Mouse (Mus musculus): Measurements from ENCODE around the gene Lrrc51. TPM values are rescaled to one million over a fixed set of nuclear protein-coding genes. Genes with fewer than 3 reads are reported as not detected.
A peak's percentile ranks its signal among the peaks of the same experiment; 100 is the strongest.

Lrrc51 gene
- 6.0 TPM for polyA plus RNA-seq (2021)

- POLR2A ChIA-PET = no interaction called here
- in situ Hi-C loops (cut with MboI; ENCODE audit: low pct_unique_long_range_greater_than_20kb) = no loop called here
- H3K27me3 ChIP-seq = no peaks in the 10 kb centered on the region
- ATAC-seq (peak; percentile 99), DNase-seq (ENCODE audit: low read depth, low spot score) (peak; percentile 95)
- CTCF ChIA-PET = interaction anchor here (1.0 to 2.2 kb wide), 2 partner anchors 15 to 255 kb away, joined by 3 to 7 read pairs; no protein-coding TSS in a partner anchor
- no peak for TF ChIP-seq CTCF (IDR thresholded peaks at IDR 0.05)
Observed at GRCm38 (mm10) chr7:101933751-101934240, at the start of gene Lrrc51, which contains the start of gene Numa1. Lrrc51 (minus strand) TSS chr7:101933895. Numa1 (plus strand) TSS chr7:101934111.

- POLR2A ChIA-PET = interaction anchor here (1.2 to 1.3 kb wide), 2 partner anchors 13 to 14 kb away, joined by 3 read pairs; no protein-coding TSS in a partner anchor
- DNase-seq (ENCODE audit: low read depth, low spot score) (no peak), ATAC-seq (no peak)
- no peaks in the 10 kb centered on the region for H3K27me3 ChIP-seq
- no peak for TF ChIP-seq CTCF (IDR thresholded peaks at IDR 0.05)
- CTCF ChIA-PET = interaction anchor here (0.7 to 3.2 kb wide), 2 partner anchors 12 to 16 kb away, joined by 3 to 12 read pairs; no protein-coding TSS in a partner anchor
- in situ Hi-C loops (cut with MboI; ENCODE audit: low pct_unique_long_range_greater_than_20kb) = no loop called here
Observed at GRCm38 (mm10) chr7:101982735-101983134, 49.0 kb upstream of the Lrrc51 start.

- H3K27me3 ChIP-seq = no peaks in the 10 kb centered on the region
- in situ Hi-C loops (cut with MboI; ENCODE audit: low pct_unique_long_range_greater_than_20kb) = no loop called here
- ChIA-PET POLR2A (interaction anchor here (1.2 to 1.3 kb wide), 2 partner anchors 58 to 88 kb away, joined by 3 read pairs; no protein-coding TSS in a partner anchor), CTCF (interaction anchor here (1.0 kb wide), 1 partner anchor 24 kb away, joined by 4 read pairs; no protein-coding TSS in a partner anchor)
- TF ChIP-seq CTCF (IDR thresholded peaks at IDR 0.05) = no peak
- ATAC-seq (no peak), DNase-seq (ENCODE audit: low read depth, low spot score) (no peak)
Observed at GRCm38 (mm10) chr7:101974505-101974904, 40.8 kb upstream of the Lrrc51 start.

GRCm38 (mm10) chr7:101973730-101974129, 40.0 kb upstream of the Lrrc51 start:
- ChIA-PET POLR2A (interaction anchor here (1.3 kb wide), 1 partner anchor 58 kb away, joined by 3 read pairs; no protein-coding TSS in a partner anchor), CTCF (no interaction called here)
- in situ Hi-C loops (cut with MboI; ENCODE audit: low pct_unique_long_range_greater_than_20kb) = no loop called here
- no peak for TF ChIP-seq CTCF (IDR thresholded peaks at IDR 0.05)
- ATAC-seq (no peak), DNase-seq (ENCODE audit: low read depth, low spot score) (no peak)
- H3K27me3 ChIP-seq = no peaks in the 10 kb centered on the region

GRCm38 (mm10) chr7:101971721-101972120, 38.0 kb upstream of the Lrrc51 start:
- TF ChIP-seq CTCF (IDR thresholded peaks at IDR 0.05) = no peak
- ATAC-seq (peak; percentile 5), DNase-seq (ENCODE audit: low read depth, low spot score) (no peak)
- POLR2A ChIA-PET = interaction anchor here (1.2 kb wide), 1 partner anchor 27 kb away, joined by 3 read pairs; no protein-coding TSS in a partner anchor
- no peaks in the 10 kb centered on the region for H3K27me3 ChIP-seq
- in situ Hi-C loops (cut with MboI; ENCODE audit: low pct_unique_long_range_greater_than_20kb) = no loop called here
- CTCF ChIA-PET = no interaction called here

GRCm38 (mm10) chr7:101970821-101971461, 37.2 kb upstream of the Lrrc51 start:
- ChIA-PET CTCF (no interaction called here), POLR2A (interaction anchor here (0.9 to 1.5 kb wide), 3 partner anchors 9 to 41 kb away, joined by 3 read pairs; no protein-coding TSS in a partner anchor)
- in situ Hi-C loops (cut with MboI; ENCODE audit: low pct_unique_long_range_greater_than_20kb) = no loop called here
- ATAC-seq (peak; percentile 13), DNase-seq (ENCODE audit: low read depth, low spot score) (peak; percentile 31)
- no peak for TF ChIP-seq CTCF (IDR thresholded peaks at IDR 0.05)
- no peaks in the 10 kb centered on the region for H3K27me3 ChIP-seq

GRCm38 (mm10) chr7:101970429-101970775, 36.7 kb upstream of the Lrrc51 start:
- ChIA-PET CTCF (interaction anchor here (0.7 kb wide), 1 partner anchor 11 kb away, joined by 3 read pairs; no protein-coding TSS in a partner anchor), POLR2A (interaction anchor here (0.9 to 1.5 kb wide), 3 partner anchors 9 to 40 kb away, joined by 3 read pairs; no protein-coding TSS in a partner anchor)
- DNase-seq (ENCODE audit: low read depth, low spot score) (peak; percentile 73), ATAC-seq (peak; percentile 37)
- TF ChIP-seq CTCF (IDR thresholded peaks at IDR 0.05) = no peak
- no peaks in the 10 kb centered on the region for H3K27me3 ChIP-seq
- in situ Hi-C loops (cut with MboI; ENCODE audit: low pct_unique_long_range_greater_than_20kb) = no loop called here

GRCm38 (mm10) chr7:101969694-101970428, 36.2 kb upstream of the Lrrc51 start:
- no peaks in the 10 kb centered on the region for H3K27me3 ChIP-seq
- ChIA-PET CTCF (interaction anchor here (0.7 to 1.1 kb wide), 2 partner anchors 12 to 41 kb away, joined by 3 read pairs; no protein-coding TSS in a partner anchor), POLR2A (interaction anchor here (1.0 to 1.5 kb wide), 2 partner anchors 40 to 52 kb away, joined by 3 read pairs; no protein-coding TSS in a partner anchor)
- DNase-seq (ENCODE audit: low read depth, low spot score) = peak; percentile 43
- ATAC-seq = peak; percentile 67
- in situ Hi-C loops (cut with MboI; ENCODE audit: low pct_unique_long_range_greater_than_20kb) = no loop called here
- TF ChIP-seq CTCF (IDR thresholded peaks at IDR 0.05) = no peak

GRCm38 (mm10) chr7:101968751-101969150, 35.1 kb upstream of the Lrrc51 start:
- TF ChIP-seq CTCF (IDR thresholded peaks at IDR 0.05) = no peak
- ATAC-seq = no peak
- no peak for DNase-seq (ENCODE audit: low read depth, low spot score)
- POLR2A ChIA-PET = interaction anchor here (0.6 to 1.0 kb wide), 2 partner anchors 27 to 51 kb away, joined by 3 to 4 read pairs; no protein-coding TSS in a partner anchor
- in situ Hi-C loops (cut with MboI; ENCODE audit: low pct_unique_long_range_greater_than_20kb) = no loop called here
- H3K27me3 ChIP-seq = no peaks in the 10 kb centered on the region
- CTCF ChIA-PET = interaction anchor here (0.8 to 1.6 kb wide), 6 partner anchors 11 to 64 kb away, joined by 3 to 9 read pairs (median 4); no protein-coding TSS in a partner anchor

- ChIA-PET POLR2A (interaction anchor here (0.6 kb wide), 1 partner anchor 37 kb away, joined by 4 read pairs; no protein-coding TSS in a partner anchor), CTCF (no interaction called here)
- no peaks in the 10 kb centered on the region for H3K27me3 ChIP-seq
- ATAC-seq (no peak), DNase-seq (ENCODE audit: low read depth, low spot score) (no peak)
- TF ChIP-seq CTCF (IDR thresholded peaks at IDR 0.05) = no peak
- in situ Hi-C loops (cut with MboI; ENCODE audit: low pct_unique_long_range_greater_than_20kb) = no loop called here
Observed at GRCm38 (mm10) chr7:101967256-101967655, 33.6 kb upstream of the Lrrc51 start.

Measured in Patski (cell line).